Mouse (Mus musculus) intestine, postnatal 0 days (tissue): ENCODE data around the gene Gm26920. TPM values are rescaled to one million over a fixed set of nuclear protein-coding genes. Genes with fewer than 3 reads are reported as not detected.

Experiments
- ATAC-seq: fragments of 200-750 bp; cut with Nextera tagmentation; 2 replicates; pipeline ENCODE4 v1.8.0; 2017; ENCODE audit warnings: mild to moderate bottlenecking, moderate TSS enrichment, moderate library complexity
- H3K27ac ChIP-seq: fragments of 300-500 bp; sonication (generic); 2 replicates; pipeline ENCODE4 v1.5.1; 2014; ENCODE audit warnings: mild to moderate bottlenecking, low read depth, low read length, moderate library complexity
- H3K27me3 ChIP-seq: fragments of 300-500 bp; sonication (generic); replicated peaks from 2 replicates; pipeline ENCODE4 v1.6.1; 2014; ENCODE audit warnings: low read length, mixed read lengths; ENCODE audit not compliant: control insufficient read depth, insufficient read depth
- H3K36me3 ChIP-seq: fragments of 300-500 bp; sonication (generic); 2 replicates; pipeline ENCODE4 v1.6.1; 2014; ENCODE audit warnings: mild to moderate bottlenecking, moderate library complexity; ENCODE audit not compliant: control insufficient read depth, insufficient read depth
- H3K4me1 ChIP-seq: fragments of 300-500 bp; sonication (generic); replicated peaks from 2 replicates; pipeline ENCODE4 v1.6.1; 2014; ENCODE audit warnings: antibody characterized with exemption, low read length, mixed read lengths; ENCODE audit not compliant: control insufficient read depth, insufficient read depth
- H3K4me2 ChIP-seq: fragments of 300-500 bp; sonication (generic); replicated peaks from 2 replicates; pipeline ENCODE4 v1.6.1; 2014; ENCODE audit warnings: low read depth, mild to moderate bottlenecking, moderate library complexity
- H3K4me3 ChIP-seq: fragments of 300-500 bp; sonication (generic); 2 replicates; pipeline ENCODE4 v1.5.1; 2014; ENCODE audit warnings: low read depth, low read length
- H3K9ac ChIP-seq: fragments of 300-500 bp; sonication (generic); 2 replicates; pipeline ENCODE4 v1.6.1; 2014; ENCODE audit warnings: mild to moderate bottlenecking, low read depth, low read length
- H3K9me3 ChIP-seq: fragments of 300-500 bp; sonication (generic); 2 replicates; pipeline ENCODE4 v1.6.1; 2016; ENCODE audit warnings: mixed run types; ENCODE audit not compliant: control insufficient read depth
- CTCF ChIP-seq: sonication (generic); IDR thresholded peaks from 2 replicates; pipeline ENCODE4 v1.5.1; 2016; ENCODE audit warnings: low read depth, mild to moderate bottlenecking, control low read depth, antibody characterized with exemption, moderate library complexity
- WGBS: fragments of 180-500 bp; shearing (Covaris S2); extraction: QIAGEN DNeasy Blood & Tissue Kit; methylation state at CpG from one replicate; pipeline ENCODE4 v1.1.7; 2014; 5-methylcytosine and 5-hydroxymethylcytosine counted together
- polyA plus RNA-seq: library from polyadenylated mRNA; unstranded; fragments of >200 nt; fragmentation: Nextera tagmentation; extraction: Ambion mirVana; gene quantifications from 2 replicates; pipeline ENCODE4 v1.2.1, GENCODE M21; 2015

Gene Gm26920
- polyA plus RNA-seq, 1 experiment from 2014 or later = not detected

GRCm38 (mm10) chr7:30060341-30060740 lies 29.9 kb downstream of the Gm26920 start:
- Histone ChIP-seq H3K27me3 (no peaks in the 10 kb centered on the region), H3K4me3 (no peak overlapping the region), H3K4me2 (no peak overlapping the region), H3K27ac (no peak overlapping the region), H3K4me1 (no peaks in the 10 kb centered on the region), H3K36me3 (peaks cover 24% of the 10 kb centered on the region), H3K9ac (no peak overlapping the region), H3K9me3 (no peaks in the 10 kb centered on the region)
- 86% methylated on average over 6 of the region's 6 CpGs for WGBS
- no peak for ATAC-seq
- TF ChIP-seq CTCF = no peak

GRCm38 (mm10) chr7:30053591-30053990 lies 36.6 kb downstream of the Gm26920 start:
- no peak for ATAC-seq
- no peak overlapping the region for H3K9ac ChIP-seq
- no peak overlapping the region for H3K4me3 ChIP-seq
- H3K27me3 ChIP-seq = no peaks in the 10 kb centered on the region
- H3K4me2 ChIP-seq = no peak overlapping the region
- no peaks in the 10 kb centered on the region for H3K9me3 ChIP-seq
- WGBS = 10% methylated on average over 3 of the region's 3 CpGs
- H3K4me1 ChIP-seq = 0 out of 2 replicates have a peak, but pooled peaks cover 4% of the 10 kb centered on the region
- H3K36me3 ChIP-seq = peaks cover 12% of the 10 kb centered on the region
- no peak for TF ChIP-seq CTCF
- no peak overlapping the region for H3K27ac ChIP-seq

DNA sequence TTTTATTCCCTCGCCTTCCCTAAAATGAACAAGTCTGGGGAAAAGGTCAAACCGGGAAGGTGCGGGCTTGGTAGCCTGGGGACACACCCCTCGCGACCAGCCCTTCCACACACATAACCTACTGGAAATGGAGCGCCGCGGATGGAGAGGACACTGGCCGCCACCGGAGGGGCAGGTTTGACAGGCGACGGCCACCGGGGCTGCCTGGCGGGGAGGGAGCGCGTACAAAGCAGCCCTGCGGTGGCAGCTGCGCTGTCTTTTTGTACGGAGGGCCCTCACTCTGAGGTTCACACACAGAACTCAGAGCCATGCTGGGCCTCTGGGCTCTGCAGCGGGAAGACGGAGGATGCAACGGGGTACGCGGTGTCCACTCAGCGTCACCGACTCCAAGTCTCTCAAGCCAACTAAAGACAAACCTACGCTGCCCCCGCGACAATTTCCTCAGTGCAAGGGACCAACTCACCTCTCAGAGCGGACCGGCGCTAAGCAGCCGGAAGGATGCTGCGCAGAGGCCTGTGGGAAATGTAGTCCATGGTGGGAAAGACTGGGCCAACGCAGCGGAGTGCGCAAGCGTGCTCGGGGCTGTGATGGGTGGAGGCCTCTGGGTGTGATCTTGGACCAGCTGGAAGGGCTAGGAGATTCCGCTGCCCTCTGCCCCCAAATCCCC lies 39.2 kb downstream of the Gm26920 start, which contains the start of gene Zfp14:
Gene Zfp14 (minus strand): TSS at position 499 of the 667 bp plus-strand sequence.
- peak within 1 kb of the TSS; percentile 95 for H3K4me2 ChIP-seq
- H3K9ac ChIP-seq = peak within 1 kb of the TSS; percentile 58
- no peaks in the 10 kb centered on the region for H3K27me3 ChIP-seq
- WGBS = 0% methylated on average over 40 of the region's 40 CpGs
- peak within 1 kb of the TSS; percentile 65 for H3K4me3 ChIP-seq
- 0 out of 2 replicates have a peak, but pooled peaks cover 4% of the 10 kb centered on the region for H3K4me1 ChIP-seq
- no peaks in the 10 kb centered on the region for H3K9me3 ChIP-seq
- H3K27ac ChIP-seq = no peak within 1 kb of the TSS
- H3K36me3 ChIP-seq = no peaks in the 10 kb centered on the region
- ATAC-seq = peak; percentile 93
- no peak for TF ChIP-seq CTCF

DNA sequence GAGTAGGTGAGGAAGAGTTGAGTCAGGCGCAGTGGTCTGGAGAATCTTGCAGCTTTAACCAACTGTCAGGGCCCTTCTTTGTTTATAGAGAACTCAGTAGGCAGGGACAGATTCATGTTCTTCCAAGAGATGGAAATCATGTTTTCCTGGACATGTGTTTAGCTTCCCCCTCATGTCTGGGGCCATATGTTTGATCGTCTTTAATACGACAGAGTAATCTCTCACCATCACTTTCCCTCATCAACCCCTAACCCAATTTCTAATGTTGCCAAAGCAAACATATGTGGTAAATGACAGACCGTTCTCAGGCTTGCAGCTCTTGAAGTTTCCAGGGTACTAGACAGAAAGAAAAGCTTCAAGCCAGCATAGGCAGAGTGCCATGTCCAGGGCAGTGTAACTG lies 42.1 kb downstream of the Gm26920 start:
- no peaks in the 10 kb centered on the region for H3K27me3 ChIP-seq
- H3K9ac ChIP-seq = no peak overlapping the region
- no peaks in the 10 kb centered on the region for H3K36me3 ChIP-seq
- no peak for TF ChIP-seq CTCF
- H3K4me2 ChIP-seq = no peak overlapping the region
- H3K4me3 ChIP-seq = no peak overlapping the region
- 95% methylated on average over 4 of the region's 4 CpGs for WGBS
- H3K27ac ChIP-seq = no peak overlapping the region
- ATAC-seq = no peak
- H3K4me1 ChIP-seq = 0 out of 2 replicates have a peak, but pooled peaks cover 4% of the 10 kb centered on the region
- no peaks in the 10 kb centered on the region for H3K9me3 ChIP-seq

- WGBS = 56% methylated on average over 9 of the region's 9 CpGs
- no peaks in the 10 kb centered on the region for H3K27me3 ChIP-seq
- no peaks in the 10 kb centered on the region for H3K9me3 ChIP-seq
- H3K36me3 ChIP-seq = no peaks in the 10 kb centered on the region
- H3K4me2 ChIP-seq = no peak overlapping the region
- no peak overlapping the region for H3K9ac ChIP-seq
- no peaks in the 10 kb centered on the region for H3K4me1 ChIP-seq
- ATAC-seq = no peak
- TF ChIP-seq CTCF = no peak
- H3K27ac ChIP-seq = no peak overlapping the region
- no peak overlapping the region for H3K4me3 ChIP-seq
Observed at GRCm38 (mm10) chr7:30044354-30044753, 45.9 kb downstream of the Gm26920 start.

DNA sequence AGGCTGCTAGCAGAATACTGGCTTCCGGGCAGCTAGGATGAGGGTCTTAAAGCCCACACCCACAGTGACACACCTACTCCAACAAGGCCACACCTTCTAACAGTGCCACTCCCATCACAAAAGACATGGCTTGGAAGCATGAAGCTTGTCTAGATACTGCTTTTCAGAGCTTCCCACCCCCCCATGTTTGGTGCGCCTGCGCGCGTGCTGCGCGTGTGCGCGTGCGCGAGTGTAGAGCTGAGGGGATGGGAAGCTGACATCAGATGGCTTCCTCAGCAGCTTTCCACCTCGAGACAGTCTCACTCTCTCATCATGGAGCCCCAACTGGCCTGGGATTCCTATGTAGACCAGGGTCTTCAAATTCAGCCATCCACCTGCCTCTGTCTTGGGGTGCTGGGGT lies 55.9 kb downstream of the Gm26920 start:
- WGBS = 93% methylated on average over 12 of the region's 12 CpGs
- Histone ChIP-seq H3K36me3 (no peaks in the 10 kb centered on the region; the same call in 1 of the 2 replicates), H3K27me3 (no peaks in the 10 kb centered on the region), H3K9ac (no peak overlapping the region), H3K27ac (no peak overlapping the region), H3K4me1 (no peaks in the 10 kb centered on the region), H3K4me3 (no peak overlapping the region), H3K4me2 (no peak overlapping the region), H3K9me3 (no peaks in the 10 kb centered on the region)
- no peak for ATAC-seq
- no peak for TF ChIP-seq CTCF
